Mouse (Mus musculus): ENCODE results near the gene Wnt5a. TPM values are rescaled to one million over a fixed set of nuclear protein-coding genes. Genes with fewer than 3 reads are reported as not detected.
A peak's percentile ranks its signal among the peaks of the same experiment; 100 is the strongest.

Wnt5a gene
- total and polyA plus RNA-seq, 2 experiments from 2014 or later = 11.2 to 14.7 TPM

DNA sequence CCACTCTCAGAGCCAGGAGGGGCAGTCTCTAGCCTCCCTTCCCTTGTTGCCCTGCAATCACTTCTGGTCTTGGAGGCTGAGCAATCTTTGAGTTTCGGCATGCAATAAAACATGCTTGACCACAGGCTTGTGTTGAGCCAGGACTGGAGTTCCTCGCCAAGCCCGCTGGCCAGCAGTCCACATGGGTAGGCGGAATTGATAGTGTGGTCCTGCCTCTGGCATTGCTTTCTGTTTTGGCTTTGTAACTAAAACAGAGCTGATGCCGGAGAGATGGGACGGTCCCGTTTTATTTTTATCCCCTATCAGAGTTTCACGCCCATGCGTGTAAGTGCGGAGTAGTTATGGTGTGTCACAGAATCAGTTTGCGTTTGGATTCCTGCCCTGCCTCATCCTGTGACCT, 28.4 kb downstream of the Wnt5a start:
- H3K4me1 ChIP-seq (ENCODE audit: insufficient read depth, low read length) = no peaks in the 10 kb centered on the region

GRCm38 (mm10) chr14:28533876-28534275, 29.3 kb downstream of the Wnt5a start:
- no peak overlapping the region for H3K27ac ChIP-seq (ENCODE audit: low read depth, low read length)
- H3K4me2 ChIP-seq (ENCODE audit: low read depth, low read length, poor library complexity, severe bottlenecking) = no peak overlapping the region
- DNase-seq (ENCODE audit: low spot score) (no peak), ATAC-seq (ENCODE audit: low FRiP score) (no peak)
- WGBS = 66% methylated on average over 2 of the region's 2 CpGs
- no peaks in the 10 kb centered on the region for H3K9me3 ChIP-seq (ENCODE audit: low read length)
- no peak for TF ChIP-seq CTCF (IDR thresholded peaks at IDR 0.05)
- H3K9ac ChIP-seq (replicated peaks; ENCODE audit: low read length, poor library complexity, severe bottlenecking) = no peak overlapping the region
- H3K4me3 ChIP-seq (ENCODE audit: low read depth, low read length) = no peak overlapping the region
- no peaks in the 10 kb centered on the region for H3K4me1 ChIP-seq (ENCODE audit: insufficient read depth, low read length)
- H3K27me3 ChIP-seq (ENCODE audit: insufficient read depth, low read length) = 0 out of 2 replicates have a peak, but pooled peaks cover 5% of the 10 kb centered on the region
- no peaks in the 10 kb centered on the region for H3K36me3 ChIP-seq (ENCODE audit: insufficient read depth, low read length)

More for the DNA sequence above, 28.4 kb downstream of the Wnt5a start:
- H3K36me3 ChIP-seq (ENCODE audit: insufficient read depth, low read length) = no peaks in the 10 kb centered on the region
- H3K4me2 ChIP-seq (ENCODE audit: low read depth, low read length, poor library complexity, severe bottlenecking) = no peak overlapping the region
- no peak overlapping the region for H3K4me3 ChIP-seq (ENCODE audit: low read depth, low read length)
- TF ChIP-seq CTCF (IDR thresholded peaks at IDR 0.05) = no peak
- H3K27ac ChIP-seq (ENCODE audit: low read depth, low read length) = no peak overlapping the region
- 95% methylated on average over 11 of the region's 11 CpGs for WGBS
- H3K27me3 ChIP-seq (ENCODE audit: insufficient read depth, low read length) = 0 out of 2 replicates have a peak, but pooled peaks cover 5% of the 10 kb centered on the region
- no peak for ATAC-seq (ENCODE audit: low FRiP score)
- H3K9ac ChIP-seq (replicated peaks; ENCODE audit: low read length, poor library complexity, severe bottlenecking) = no peak overlapping the region
- H3K9me3 ChIP-seq (ENCODE audit: low read length) = no peaks in the 10 kb centered on the region
- no peak for DNase-seq (ENCODE audit: low spot score)

- no peaks in the 10 kb centered on the region for H3K4me1 ChIP-seq (ENCODE audit: insufficient read depth, low read length)
- 0 out of 2 replicates have a peak, but pooled peaks cover 5% of the 10 kb centered on the region for H3K27me3 ChIP-seq (ENCODE audit: insufficient read depth, low read length)
- no peak for TF ChIP-seq CTCF (IDR thresholded peaks at IDR 0.05)
- no peak for ATAC-seq (ENCODE audit: low FRiP score)
- H3K9me3 ChIP-seq (ENCODE audit: low read length) = no peaks in the 10 kb centered on the region
- no peak overlapping the region for H3K4me2 ChIP-seq (ENCODE audit: low read depth, low read length, poor library complexity, severe bottlenecking)
- H3K27ac ChIP-seq (ENCODE audit: low read depth, low read length) = no peak overlapping the region
- H3K36me3 ChIP-seq (ENCODE audit: insufficient read depth, low read length) = no peaks in the 10 kb centered on the region
- H3K9ac ChIP-seq (replicated peaks; ENCODE audit: low read length, poor library complexity, severe bottlenecking) = no peak overlapping the region
- H3K4me3 ChIP-seq (ENCODE audit: low read depth, low read length) = no peak overlapping the region
- 57% methylated on average over 4 of the region's 4 CpGs for WGBS
- peak; percentile 82 for DNase-seq (ENCODE audit: low spot score)
Observed at GRCm38 (mm10) chr14:28535814-28536213, 31.3 kb downstream of the Wnt5a start.

- Histone ChIP-seq H3K27me3 (ENCODE audit: insufficient read depth, low read length) (no peaks in the 10 kb centered on the region), H3K27ac (ENCODE audit: low read depth, low read length) (no peak overlapping the region), H3K4me1 (ENCODE audit: insufficient read depth, low read length) (no peaks in the 10 kb centered on the region), H3K9me3 (ENCODE audit: low read length) (no peaks in the 10 kb centered on the region), H3K4me3 (ENCODE audit: low read depth, low read length) (no peak overlapping the region), H3K9ac (replicated peaks; ENCODE audit: low read length, poor library complexity, severe bottlenecking) (no peak overlapping the region), H3K36me3 (ENCODE audit: insufficient read depth, low read length) (no peaks in the 10 kb centered on the region), H3K4me2 (ENCODE audit: low read depth, low read length, poor library complexity, severe bottlenecking) (no peak overlapping the region)
- ATAC-seq (ENCODE audit: low FRiP score) = no peak
- 85% methylated on average over 6 of the region's 6 CpGs for WGBS
- TF ChIP-seq CTCF (IDR thresholded peaks at IDR 0.05) = no peak
- no peak for DNase-seq (ENCODE audit: low spot score)
Observed at GRCm38 (mm10) chr14:28539577-28539976, 35.0 kb downstream of the Wnt5a start.

DNA sequence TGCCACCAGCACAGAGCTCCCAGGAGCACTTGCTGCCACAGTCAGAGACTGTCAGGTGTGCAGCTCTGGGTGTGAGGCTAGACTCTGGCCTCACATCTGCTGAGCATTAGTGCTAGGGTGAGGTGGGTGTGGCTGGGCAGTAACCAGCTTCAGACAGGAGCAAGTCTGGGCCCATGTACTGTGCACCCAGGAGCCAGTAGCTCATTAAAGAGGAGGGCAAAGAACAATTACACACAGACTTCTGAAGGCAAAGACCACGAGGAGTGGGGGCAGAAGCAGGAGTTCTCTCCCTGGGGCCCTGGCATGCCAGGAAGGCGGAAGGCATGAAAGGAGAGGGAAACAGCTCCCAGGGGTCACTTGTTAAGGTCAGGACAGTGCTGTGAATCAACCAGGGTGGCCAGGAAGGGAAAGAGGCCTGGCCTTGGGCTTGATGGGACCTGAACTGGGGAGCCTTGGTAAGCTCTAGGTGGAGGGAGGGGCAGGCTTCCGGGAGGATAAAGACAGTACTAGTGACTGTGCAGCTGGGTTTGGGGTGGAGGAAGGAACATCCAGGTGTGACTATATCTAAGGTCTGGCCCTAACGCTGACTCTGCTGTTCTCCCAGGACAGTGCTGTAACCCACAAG, 37.7 kb downstream of the Wnt5a start:
- no peaks in the 10 kb centered on the region for H3K27me3 ChIP-seq (ENCODE audit: insufficient read depth, low read length)
- TF ChIP-seq CTCF (IDR thresholded peaks at IDR 0.05) = no peak
- no peak for ATAC-seq (ENCODE audit: low FRiP score)
- no peaks in the 10 kb centered on the region for H3K4me1 ChIP-seq (ENCODE audit: insufficient read depth, low read length)
- 60% methylated on average over 4 of the region's 4 CpGs for WGBS
- no peak overlapping the region for H3K9ac ChIP-seq (replicated peaks; ENCODE audit: low read length, poor library complexity, severe bottlenecking)
- H3K9me3 ChIP-seq (ENCODE audit: low read length) = no peaks in the 10 kb centered on the region
- H3K36me3 ChIP-seq (ENCODE audit: insufficient read depth, low read length) = no peaks in the 10 kb centered on the region
- H3K27ac ChIP-seq (ENCODE audit: low read depth, low read length) = no peak overlapping the region
- no peak overlapping the region for H3K4me3 ChIP-seq (ENCODE audit: low read depth, low read length)
- no peak overlapping the region for H3K4me2 ChIP-seq (ENCODE audit: low read depth, low read length, poor library complexity, severe bottlenecking)
- no peak for DNase-seq (ENCODE audit: low spot score)

- Histone ChIP-seq H3K9me3 (ENCODE audit: low read length) (no peaks in the 10 kb centered on the region), H3K36me3 (ENCODE audit: insufficient read depth, low read length) (no peaks in the 10 kb centered on the region), H3K4me2 (ENCODE audit: low read depth, low read length, poor library complexity, severe bottlenecking) (no peak overlapping the region), H3K27ac (ENCODE audit: low read depth, low read length) (no peak overlapping the region), H3K9ac (replicated peaks; ENCODE audit: low read length, poor library complexity, severe bottlenecking) (no peak overlapping the region), H3K27me3 (ENCODE audit: insufficient read depth, low read length) (no peaks in the 10 kb centered on the region), H3K4me1 (ENCODE audit: insufficient read depth, low read length) (no peaks in the 10 kb centered on the region), H3K4me3 (ENCODE audit: low read depth, low read length) (no peak overlapping the region)
- WGBS = 62% methylated on average over 6 of the region's 6 CpGs
- no peak for TF ChIP-seq CTCF (IDR thresholded peaks at IDR 0.05)
- ATAC-seq (ENCODE audit: low FRiP score) = no peak
- DNase-seq (ENCODE audit: low spot score) = no peak
Observed at GRCm38 (mm10) chr14:28561861-28562260, 57.3 kb downstream of the Wnt5a start.
